Mouse (Mus musculus): ENCODE results near the gene Camta1.

The Camta1 gene

DNA sequence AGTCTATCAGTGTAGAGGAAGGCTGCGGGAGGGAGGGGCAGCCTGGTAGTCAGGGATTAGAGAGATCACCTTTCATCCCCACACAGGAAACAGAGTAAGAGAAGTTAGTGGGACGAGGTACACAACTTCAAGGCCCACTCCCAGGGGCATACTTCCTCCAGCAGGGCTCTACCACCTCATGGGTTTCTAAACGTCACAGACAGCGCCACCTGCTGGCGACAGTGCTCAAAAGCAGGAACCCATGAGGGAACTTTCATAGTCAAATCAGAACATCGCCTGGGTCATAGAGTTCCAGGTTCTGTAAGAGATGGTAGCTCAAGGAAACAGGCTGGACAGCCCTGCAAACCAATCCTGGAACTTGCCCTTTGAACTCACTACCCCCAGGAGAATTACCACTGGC, 871.5 kb downstream of the Camta1 start:
- DNase-seq (ENCODE audit: low spot score in 2 of 2): no peak

- no peak for DNase-seq (ENCODE audit: low spot score in 2 of 2)
These were observed 881.5 kb downstream of the Camta1 start for GRCm38 (mm10) chr4:150980153-150980552.

GRCm38 (mm10) chr4:150979455-150979854, 882.2 kb downstream of the Camta1 start:
- no peak for DNase-seq (ENCODE audit: low spot score in 2 of 2)

- no peak for DNase-seq (ENCODE audit: low spot score in 2 of 2)
These were observed 883.3 kb downstream of the Camta1 start for GRCm38 (mm10) chr4:150978156-150978910.

DNA sequence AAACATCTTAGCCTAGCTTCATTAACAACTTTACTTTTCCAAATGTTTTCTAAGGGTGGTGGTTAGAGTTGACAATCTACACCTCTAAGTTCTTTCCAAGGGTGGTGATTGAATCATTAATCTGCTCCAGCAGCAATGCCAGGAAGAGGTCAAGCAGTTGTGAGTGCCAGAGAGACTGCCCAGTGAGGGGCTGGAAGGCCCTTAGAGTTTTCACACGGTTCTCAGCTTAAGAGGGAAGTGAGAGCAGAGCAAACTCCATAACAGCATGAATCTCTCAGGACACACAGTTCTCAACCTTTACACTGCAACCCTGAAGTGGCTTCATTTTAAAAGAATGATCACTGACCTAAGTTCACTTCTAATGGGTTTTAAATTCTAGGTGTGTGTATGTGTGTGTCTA, 886.5 kb downstream of the Camta1 start:
- no peak for DNase-seq (ENCODE audit: low spot score in 2 of 2)

DNA sequence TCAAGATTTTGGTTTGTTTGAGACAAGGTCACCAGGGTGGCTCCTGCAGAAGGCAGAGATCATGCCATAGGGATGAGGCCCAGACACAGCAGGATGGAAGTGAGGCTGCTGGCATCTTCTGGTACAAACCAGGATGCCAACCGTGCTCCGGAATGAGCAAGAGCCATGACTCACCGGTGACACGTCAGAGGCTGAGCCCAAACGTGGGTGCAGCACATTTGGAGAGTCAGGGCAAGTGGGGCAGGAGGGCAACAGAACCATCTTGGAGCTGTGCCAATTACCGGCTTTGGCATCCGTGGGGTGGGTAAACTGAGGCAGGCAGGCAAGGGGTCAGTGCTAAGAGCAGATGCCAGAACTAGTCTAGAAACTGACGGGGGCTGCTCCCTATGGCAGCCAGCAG, 888.4 kb downstream of the Camta1 start:
- no peak for DNase-seq (ENCODE audit: low spot score in 2 of 2)

- no peak for DNase-seq (ENCODE audit: low spot score in 2 of 2)
These were observed 892.7 kb downstream of the Camta1 start for GRCm38 (mm10) chr4:150968956-150969355.

GRCm38 (mm10) chr4:150966556-150966955, 895.1 kb downstream of the Camta1 start:
- DNase-seq (ENCODE audit: low spot score in 2 of 2): peak in 1 of 2 experiments; percentile 18

DNA sequence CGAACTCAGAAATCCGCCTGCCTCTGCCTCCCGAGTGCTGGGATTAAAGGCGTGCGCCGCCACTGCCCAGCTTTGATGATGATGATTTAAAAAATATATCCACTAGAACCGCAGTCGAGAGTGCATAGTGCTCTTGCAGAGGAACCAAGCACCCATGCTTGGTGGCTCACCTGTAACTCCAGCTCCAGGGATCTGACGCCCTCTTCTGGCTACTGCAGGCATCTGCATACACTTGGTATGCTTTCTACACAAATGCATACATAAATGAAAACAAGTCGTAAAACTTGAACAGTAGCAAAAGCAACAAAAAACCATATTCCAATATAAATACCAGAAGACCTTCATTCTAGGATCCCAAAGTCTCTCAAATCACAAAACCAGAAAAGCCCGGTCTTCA, 896.1 kb downstream of the Camta1 start:
- no peak for DNase-seq (ENCODE audit: low spot score in 2 of 2)

DNA sequence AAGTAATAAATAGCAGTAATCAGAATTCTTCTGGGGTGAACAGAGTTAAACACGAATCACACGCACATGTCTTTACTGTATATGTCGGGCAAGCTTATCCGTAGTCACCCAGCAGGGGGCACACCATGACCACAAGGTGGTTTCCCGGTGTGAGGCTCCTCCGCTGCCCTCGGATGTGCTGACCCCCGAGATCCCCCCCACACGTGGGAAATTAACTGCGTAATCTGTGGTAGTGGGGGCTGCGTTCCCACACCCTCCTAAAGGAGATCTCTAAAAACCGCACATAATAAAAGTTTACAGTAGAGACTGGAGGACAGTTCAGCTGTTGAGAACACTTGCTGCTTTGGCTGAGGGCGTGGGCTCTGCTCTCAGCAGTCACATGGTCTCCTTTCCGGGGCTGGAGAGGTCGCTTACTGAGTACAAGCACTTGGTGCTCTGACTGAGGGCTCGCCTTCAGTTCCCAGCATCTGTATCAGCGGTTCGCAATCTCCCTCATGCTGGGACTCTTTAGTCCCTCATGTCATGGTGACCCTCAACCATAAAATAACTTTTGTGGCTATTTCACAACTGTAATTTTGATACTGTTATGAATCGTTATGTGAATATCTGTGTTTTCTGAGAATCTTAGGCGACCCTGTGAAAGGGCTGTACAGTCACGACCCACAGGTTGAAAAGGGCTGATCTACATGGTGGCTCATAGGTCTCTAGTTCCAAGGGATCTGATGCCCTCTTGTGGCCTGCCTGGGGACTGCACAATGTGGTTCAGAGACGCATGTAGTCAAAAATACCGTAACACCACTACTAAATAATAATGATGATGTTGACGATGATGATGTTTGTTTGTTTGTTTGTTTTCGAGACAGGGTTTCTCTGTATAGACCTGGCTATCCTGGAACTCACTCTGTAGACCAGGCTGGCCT, 896.8 kb downstream of the Camta1 start:
- DNase-seq (ENCODE audit: low spot score in 2 of 2): peak; percentile 62 to 71

- DNase-seq (ENCODE audit: low spot score in 2 of 2): no peak
These were observed 898.0 kb downstream of the Camta1 start for GRCm38 (mm10) chr4:150963711-150964110.

- no peak for DNase-seq (ENCODE audit: low spot score in 2 of 2)
These were observed 899.4 kb downstream of the Camta1 start for GRCm38 (mm10) chr4:150962231-150962630.

GRCm38 (mm10) chr4:150958536-150958935, 903.1 kb downstream of the Camta1 start:
- no peak for DNase-seq (ENCODE audit: low spot score in 2 of 2)

- no peak for DNase-seq (ENCODE audit: low spot score in 2 of 2)
These were observed 904.6 kb downstream of the Camta1 start for GRCm38 (mm10) chr4:150957106-150957458.

DNA sequence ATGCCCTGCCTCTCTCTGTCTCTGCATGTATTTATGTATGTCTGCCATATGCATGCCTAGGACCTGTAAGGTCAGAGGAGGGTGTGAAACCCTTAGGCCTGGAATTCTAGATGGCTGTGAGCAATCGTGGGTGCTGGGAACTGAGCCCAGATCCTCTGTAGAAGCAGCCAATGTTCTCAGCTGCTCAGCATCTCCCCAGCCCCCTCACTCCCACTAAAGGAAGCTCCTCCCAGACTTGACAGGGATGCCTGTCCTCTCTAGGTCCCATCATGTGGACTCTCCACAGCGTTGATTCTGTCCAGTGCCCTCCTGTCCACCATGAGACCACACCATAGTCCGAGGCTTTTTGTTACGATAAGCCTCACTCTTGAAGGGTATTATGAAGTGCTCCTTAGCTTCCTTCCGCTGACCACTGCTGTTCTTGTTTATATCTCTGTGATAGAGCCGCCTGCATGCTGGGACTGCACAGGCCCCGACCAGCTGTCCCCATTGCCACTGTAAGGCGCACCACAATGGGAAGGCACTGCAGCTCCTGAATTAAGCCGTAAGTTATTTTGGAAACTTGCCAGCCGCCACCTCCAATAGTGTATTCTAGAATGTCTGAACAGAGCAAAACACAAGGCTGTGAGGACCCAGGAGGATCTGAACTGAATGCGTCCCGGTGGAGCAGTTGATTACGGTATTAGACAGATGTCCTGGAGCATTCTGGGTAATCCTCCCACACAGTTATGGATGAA, 905.1 kb downstream of the Camta1 start:
- no peak for DNase-seq (ENCODE audit: low spot score in 2 of 2)

- DNase-seq (ENCODE audit: low spot score in 2 of 2): no peak
These were observed 910.7 kb downstream of the Camta1 start for GRCm38 (mm10) chr4:150950972-150951371.

- no peak for DNase-seq (ENCODE audit: low spot score in 2 of 2)
These were observed 917.0 kb downstream of the Camta1 start for GRCm38 (mm10) chr4:150944707-150945106.

- no peak for DNase-seq (ENCODE audit: low spot score in 2 of 2)
These were observed 921.6 kb downstream of the Camta1 start for GRCm38 (mm10) chr4:150939991-150940651.

DNA sequence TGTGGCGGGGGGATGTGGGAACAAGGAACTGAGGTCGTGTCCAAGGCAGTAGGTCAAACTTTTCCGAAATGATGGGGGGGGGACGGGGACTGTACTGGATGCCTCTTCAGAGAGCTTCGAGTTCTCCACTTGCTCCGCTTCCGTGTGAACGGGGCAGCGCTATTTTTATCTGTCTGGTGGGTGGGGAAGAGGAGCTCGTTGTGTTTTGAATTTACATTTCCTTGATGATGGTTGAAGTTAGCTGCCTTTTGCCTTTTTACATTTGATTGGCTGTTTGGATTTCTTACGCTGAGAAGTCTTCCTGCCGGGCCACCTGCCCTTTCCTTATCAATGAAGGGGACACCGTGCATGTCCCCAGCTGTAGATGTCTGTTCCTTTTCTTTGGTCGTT, 923.6 kb downstream of the Camta1 start:
- DNase-seq (ENCODE audit: low spot score in 2 of 2): no peak

DNA sequence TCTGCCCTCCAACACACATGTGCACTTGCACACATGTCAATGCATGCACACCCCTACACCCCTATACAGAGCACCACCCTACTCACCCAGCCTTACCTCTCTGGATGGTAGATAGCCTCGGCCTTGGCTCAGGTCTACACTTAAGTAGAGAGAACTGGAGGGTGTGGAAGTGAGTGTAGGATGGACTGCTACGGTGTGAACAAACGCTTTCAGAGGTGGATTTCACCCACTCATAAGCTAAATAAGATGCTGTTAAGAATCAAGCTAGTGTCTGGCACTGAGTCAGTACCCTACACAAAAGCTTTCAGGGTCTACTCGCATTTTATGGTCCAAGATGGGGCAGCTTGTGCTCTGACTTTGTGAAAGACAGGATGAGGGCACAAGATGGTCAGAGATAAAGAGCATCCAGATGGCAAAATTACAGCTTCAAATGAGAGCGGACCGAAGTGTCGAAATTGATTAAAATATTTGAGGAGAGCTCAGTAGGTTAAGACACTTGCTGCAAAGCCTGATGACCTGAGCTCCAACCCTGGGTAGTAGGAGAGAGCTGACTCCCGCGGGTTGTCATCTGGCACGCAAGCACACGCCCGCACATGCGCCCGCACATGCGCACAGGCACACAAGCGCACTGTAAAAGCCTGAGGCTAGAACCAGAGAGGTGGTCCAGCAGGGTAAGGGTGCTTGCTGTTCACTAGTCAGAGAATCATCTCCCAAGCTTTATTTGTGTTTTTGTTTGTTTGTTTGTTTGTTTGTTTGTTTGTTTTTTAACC, 924.2 kb downstream of the Camta1 start:
- DNase-seq (ENCODE audit: low spot score in 2 of 2): peak in 1 of 2 experiments; percentile 15

GRCm38 (mm10) chr4:150933503-150933902, 928.2 kb downstream of the Camta1 start:
- DNase-seq (ENCODE audit: low spot score in 2 of 2): no peak
